Mouse (Mus musculus) brown adipose tissue, adult 24 weeks (tissue): ENCODE data around the gene Cntn5. TPM values are rescaled to one million over a fixed set of nuclear protein-coding genes. Genes with fewer than 3 reads are reported as not detected.
"Not testable (repeated sequence)": the region's sequence is repeated elsewhere in the genome, so short reads cannot be mapped to it uniquely, and the experiment has no call there.

Experiments
- H3K27ac ChIP-seq: fragments of 200-500 bp; replicated peaks from 2 replicates; pipeline ENCODE4 v1.5.1; 2012; ENCODE audit warnings: low read depth, mild to moderate bottlenecking, low read length
- H3K4me1 ChIP-seq: fragments of 200-500 bp; 2 replicates; pipeline ENCODE4 v1.6.1; 2012; ENCODE audit warnings: low read length, mixed read lengths; ENCODE audit not compliant: control insufficient read depth, insufficient read depth, insufficient read length
- H3K4me3 ChIP-seq: fragments of 200-500 bp; 2 replicates; pipeline ENCODE4 v1.5.1; 2012; ENCODE audit warnings: low read depth, mild to moderate bottlenecking, low read length, moderate library complexity; ENCODE audit not compliant: insufficient read depth
- polyA plus RNA-seq: library from polyadenylated mRNA; stranded (reverse); fragments of >200 nt; gene quantifications from 2 replicates; pipeline ENCODE4 v1.2.4, GENCODE M21; 2012; ENCODE audit not compliant: missing spikeins, insufficient read depth, insufficient read length

The Cntn5 gene
- polyA plus RNA-seq, 1 experiment = not detected

DNA sequence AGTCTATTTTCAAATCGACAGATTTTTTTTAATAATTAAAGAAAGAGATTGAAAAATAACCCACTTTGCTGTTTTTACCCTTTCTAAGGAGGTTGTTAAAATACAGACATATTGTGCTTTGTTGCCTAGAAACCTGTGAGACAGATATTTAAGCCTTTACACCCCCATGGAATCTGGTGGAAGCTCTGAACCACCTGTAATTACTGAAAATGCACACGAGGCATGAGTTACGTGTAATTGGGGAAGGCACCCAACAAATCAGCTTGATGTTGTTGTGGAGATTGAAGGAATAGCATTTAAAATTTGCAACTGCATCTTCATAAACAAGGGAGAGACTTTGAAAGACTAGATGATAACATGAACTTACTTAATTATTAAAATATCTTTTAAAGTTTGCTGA is 223.4 kb downstream of the Cntn5 start:
- Histone ChIP-seq H3K4me1 (no peaks in the 10 kb centered on the region), H3K4me3 (no peak overlapping the region), H3K27ac (no peak overlapping the region)

- Histone ChIP-seq H3K4me3 (no peak overlapping the region), H3K4me1 (no peaks in the 10 kb centered on the region), H3K27ac (no peak overlapping the region)
Observed at GRCm38 (mm10) chr9:10668676-10669075, 235.9 kb downstream of the Cntn5 start.

DNA sequence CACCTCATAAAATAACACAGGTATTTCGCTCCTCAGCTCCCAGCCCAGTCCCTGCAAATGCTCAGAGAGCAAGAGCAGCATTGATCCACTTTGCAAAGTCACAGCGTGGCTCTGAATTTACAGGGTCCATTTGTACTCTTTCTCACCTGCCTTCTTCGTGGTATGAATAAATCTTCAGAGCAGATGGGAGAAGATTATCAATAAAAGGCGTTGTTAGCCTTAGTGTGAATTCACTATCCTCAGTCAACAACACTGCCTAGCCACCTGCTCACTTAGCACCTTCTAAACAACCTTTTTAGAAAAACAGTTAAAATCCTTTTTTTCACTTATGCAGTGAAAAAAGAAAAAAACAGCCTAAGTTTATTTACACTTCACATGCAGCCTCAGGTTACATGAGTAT is 237.1 kb downstream of the Cntn5 start:
- Histone ChIP-seq H3K27ac (no peak overlapping the region), H3K4me1 (no peaks in the 10 kb centered on the region), H3K4me3 (no peak overlapping the region)

DNA sequence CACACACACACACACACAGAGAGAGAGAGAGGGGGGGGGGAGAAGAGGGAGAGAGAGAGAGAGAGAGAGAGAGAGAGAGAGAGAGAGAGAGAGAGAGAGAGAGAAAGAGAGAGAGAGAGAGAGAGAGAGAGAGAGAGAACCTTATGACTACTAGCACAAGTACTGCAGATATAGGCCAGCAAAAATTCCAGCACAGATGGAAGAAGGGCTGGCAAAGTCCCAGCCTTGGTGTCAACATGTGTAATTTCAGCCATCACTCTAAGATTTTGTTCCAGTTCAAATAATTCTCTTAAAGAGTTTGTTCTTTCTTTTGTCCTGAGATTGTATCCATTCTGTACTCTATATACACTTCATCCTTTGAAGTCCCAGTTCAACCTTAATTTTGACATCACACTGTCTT is 238.8 kb downstream of the Cntn5 start:
- no peak overlapping the region for H3K27ac ChIP-seq
- H3K4me1 ChIP-seq = no peaks in the 10 kb centered on the region
- H3K4me3 ChIP-seq = no peak overlapping the region

GRCm38 (mm10) chr9:10663101-10663500 is 241.5 kb downstream of the Cntn5 start:
- Histone ChIP-seq H3K4me3 (no peak overlapping the region), H3K4me1 (no peaks in the 10 kb centered on the region), H3K27ac (no peak overlapping the region)

DNA sequence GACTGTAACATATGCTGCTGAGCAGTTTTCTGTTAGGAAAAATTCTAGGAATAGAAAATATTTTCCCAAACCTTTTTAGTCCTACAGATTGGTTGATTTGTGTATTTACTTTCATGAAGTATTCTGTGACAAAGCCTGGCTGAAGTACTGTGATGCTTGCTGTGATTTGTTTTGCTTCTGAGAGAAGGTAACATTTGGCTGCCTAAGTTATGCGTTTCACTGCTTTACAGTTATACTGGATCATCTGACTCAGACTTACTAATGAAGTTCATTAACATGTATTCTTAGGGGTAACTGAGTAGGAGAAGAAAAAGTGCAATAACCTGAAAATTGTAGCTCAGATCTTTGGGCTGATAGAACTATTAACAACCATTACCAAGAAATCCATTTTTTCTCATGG is 245.1 kb downstream of the Cntn5 start:
- Histone ChIP-seq H3K27ac (no peak overlapping the region), H3K4me1 (no peaks in the 10 kb centered on the region), H3K4me3 (no peak overlapping the region)

GRCm38 (mm10) chr9:10658086-10658485 is 246.5 kb downstream of the Cntn5 start:
- Histone ChIP-seq H3K4me1 (no peaks in the 10 kb centered on the region), H3K4me3 (no peak overlapping the region), H3K27ac (no peak overlapping the region)

DNA sequence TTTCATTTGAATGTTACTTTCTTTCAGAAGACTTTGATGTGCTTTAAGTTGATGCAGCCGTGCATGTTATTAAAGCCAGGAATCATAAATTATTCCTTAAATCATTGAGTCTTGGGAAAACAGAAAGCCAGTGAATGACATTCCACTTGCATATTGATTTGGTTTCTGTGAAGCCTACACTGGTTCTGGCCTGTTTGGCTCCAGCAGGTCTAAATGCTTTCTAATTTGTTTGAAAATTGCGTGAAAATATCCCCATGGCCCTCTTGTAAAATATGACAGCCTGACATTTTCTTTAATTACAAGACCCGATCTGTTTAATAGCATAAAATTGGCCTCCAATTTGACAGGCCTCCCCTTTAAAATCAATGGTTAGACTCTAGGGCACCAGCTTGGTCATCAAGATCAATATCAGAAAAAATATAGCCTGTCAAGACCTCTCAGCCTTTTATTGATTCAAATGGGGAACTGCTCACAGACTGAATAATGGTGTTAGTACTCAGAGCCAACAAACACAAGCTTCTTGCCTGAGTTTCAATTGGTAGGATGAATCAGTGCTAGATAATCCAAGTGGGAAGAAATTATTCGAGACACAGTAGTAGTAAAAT is 247.3 kb downstream of the Cntn5 start:
- Histone ChIP-seq H3K4me1 (no peaks in the 10 kb centered on the region), H3K4me3 (no peak overlapping the region), H3K27ac (no peak overlapping the region)

DNA sequence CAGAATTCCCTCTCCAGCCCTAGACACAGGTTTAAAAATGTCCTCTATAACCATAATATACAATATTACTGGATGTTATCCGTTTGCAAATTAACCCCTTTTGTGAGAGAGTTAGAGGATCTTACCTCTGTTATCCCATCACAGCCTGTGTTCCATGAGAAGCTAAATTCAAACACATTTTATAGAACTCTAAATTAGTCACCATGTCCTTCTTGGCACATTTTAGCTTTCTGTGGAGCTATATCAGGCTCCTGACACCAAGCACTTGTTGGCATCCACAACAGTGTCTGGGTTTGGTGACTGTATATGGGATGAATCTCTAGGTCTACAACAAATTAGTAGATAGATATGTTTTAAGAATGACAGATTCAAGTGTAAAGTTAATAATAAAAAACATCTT is 253.9 kb downstream of the Cntn5 start:
- H3K4me1 ChIP-seq = no peaks in the 10 kb centered on the region
- H3K4me3 ChIP-seq = no peak overlapping the region
- no peak overlapping the region for H3K27ac ChIP-seq

GRCm38 (mm10) chr9:10645951-10646350 is 258.6 kb downstream of the Cntn5 start:
- Histone ChIP-seq H3K27ac (no peak overlapping the region), H3K4me1 (no peaks in the 10 kb centered on the region), H3K4me3 (no peak overlapping the region)

GRCm38 (mm10) chr9:10645045-10645830 is 259.3 kb downstream of the Cntn5 start:
- H3K4me3 ChIP-seq = no peak overlapping the region
- no peaks in the 10 kb centered on the region for H3K4me1 ChIP-seq
- no peak overlapping the region for H3K27ac ChIP-seq

GRCm38 (mm10) chr9:10618036-10618435 is 286.5 kb downstream of the Cntn5 start:
- H3K4me3 ChIP-seq = no peak overlapping the region
- H3K27ac ChIP-seq = no peak overlapping the region
- H3K4me1 ChIP-seq = no peaks in the 10 kb centered on the region

DNA sequence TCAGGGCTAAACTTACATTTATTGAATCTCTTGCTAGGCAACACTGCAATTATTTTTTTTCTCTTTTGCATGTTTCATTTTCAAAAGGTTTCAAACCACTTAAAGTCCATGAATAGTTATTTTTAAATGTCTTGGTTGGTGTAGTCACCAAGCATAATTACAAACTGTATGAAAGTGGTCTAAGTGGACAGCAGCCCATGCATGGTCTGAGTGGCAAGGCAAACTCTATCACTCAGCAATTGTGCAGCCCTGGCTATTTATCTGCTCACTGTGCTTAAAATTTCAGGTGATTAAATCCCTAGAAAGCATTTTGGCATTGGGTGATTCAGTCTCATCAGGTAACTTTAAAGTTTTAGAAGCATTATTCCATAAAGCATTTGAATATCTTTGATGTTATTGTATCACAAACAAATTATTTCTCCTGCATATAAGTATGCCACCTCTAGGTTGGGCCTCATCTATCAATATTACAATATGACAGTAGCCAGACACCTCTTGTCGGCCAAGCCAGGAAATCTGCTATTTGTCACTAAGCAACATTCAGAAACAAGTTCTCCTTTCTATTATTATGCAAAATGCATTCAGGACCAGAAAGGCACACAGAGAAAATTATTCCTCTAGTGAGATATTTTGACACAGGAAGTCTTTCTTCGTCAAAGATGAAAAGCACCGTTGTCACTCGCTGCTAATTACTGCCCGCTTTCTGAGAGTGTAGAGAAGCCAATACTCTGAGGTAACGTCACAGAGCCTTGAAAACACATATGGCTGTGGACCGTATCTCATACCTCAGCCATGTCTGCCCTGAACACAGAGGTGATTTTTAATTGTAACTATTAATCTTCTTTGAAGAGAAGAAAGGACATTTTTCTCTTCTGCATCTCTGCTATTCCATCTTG is 329.0 kb downstream of the Cntn5 start:
- Histone ChIP-seq H3K4me3 (no peak overlapping the region), H3K27ac (no peak overlapping the region), H3K4me1 (no peaks in the 10 kb centered on the region)

DNA sequence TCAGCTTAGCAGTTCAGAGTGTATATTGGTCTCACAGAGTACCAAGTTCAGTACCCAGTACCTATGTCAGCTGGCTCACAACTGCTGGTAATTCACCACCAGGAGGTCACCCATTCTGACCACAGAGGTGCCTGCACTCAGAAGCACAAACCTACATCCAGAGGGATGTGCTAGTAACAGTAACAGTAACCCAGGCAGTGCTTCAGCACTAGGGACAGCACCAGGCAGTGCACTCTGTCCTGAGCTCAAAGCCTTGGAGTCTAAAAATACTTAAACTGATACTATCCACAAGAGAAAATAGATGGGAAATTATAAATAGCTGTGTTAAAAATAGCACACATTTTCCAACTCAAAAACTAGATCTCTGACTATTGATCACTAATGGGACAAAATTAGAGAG is 334.7 kb downstream of the Cntn5 start:
- H3K27ac ChIP-seq = no peak overlapping the region
- H3K4me1 ChIP-seq = no peaks in the 10 kb centered on the region
- no peak overlapping the region for H3K4me3 ChIP-seq

DNA sequence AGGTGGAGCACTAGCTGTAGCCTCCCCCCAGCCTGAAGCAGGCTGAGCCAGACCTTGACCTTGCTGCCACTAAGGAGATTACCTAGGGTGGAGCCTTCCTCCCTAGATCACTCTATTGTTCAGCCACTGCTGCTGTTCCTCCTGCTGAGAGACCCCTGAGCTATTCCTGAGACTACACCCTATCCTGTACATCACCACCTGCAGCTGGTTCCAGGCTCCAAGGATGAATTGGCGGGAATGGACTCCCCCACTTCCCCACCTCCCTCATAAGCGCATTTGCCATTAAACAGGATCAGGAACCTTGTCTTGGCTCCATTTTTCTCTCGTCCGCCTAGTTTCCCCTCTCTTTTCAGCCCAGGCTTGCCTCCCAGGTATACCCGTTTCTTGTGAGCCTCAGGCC is 363.7 kb downstream of the Cntn5 start:
- H3K27ac ChIP-seq, H3K4me1 ChIP-seq, H3K4me3 ChIP-seq: not testable (repeated sequence)
